Mouse (Mus musculus) spleen, postnatal 36 days (tissue): ENCODE measurements around the gene Gpr132.

ENCODE experiments used
- DNase-seq, 2 experiments: peaks; one replicate each; pipeline ENCODE4 v3.0.0; 2022; ENCODE audit warnings: low spot score in 2 of 2, mixed read lengths in 1 of 2

Gene Gpr132

DNA sequence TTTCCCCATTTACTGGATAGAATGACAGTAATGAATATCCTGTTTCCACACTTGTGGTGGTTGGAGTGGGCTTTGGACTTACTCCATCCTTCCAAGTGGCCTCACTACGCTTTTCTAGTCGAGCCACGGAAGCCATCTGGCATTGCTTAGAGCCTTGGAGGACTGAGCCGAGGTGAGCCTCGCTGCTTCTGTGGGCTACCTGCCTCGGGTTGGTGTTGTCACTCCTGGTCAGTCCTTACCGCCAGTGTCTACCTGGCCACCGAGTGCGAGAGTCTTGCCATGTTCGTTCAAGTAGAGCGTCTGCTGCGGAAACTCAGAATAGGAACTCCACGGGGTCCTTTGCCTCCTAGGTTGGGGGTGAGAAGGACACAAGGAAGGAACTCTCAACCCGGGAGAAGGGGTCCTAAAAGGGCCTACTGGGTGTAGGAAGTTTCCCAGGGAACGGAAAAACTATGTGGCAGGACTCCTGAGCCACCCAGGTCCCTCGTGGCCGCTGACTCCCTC is 9.1 kb upstream of the Gpr132 start:
- DNase-seq, result no peak

DNA sequence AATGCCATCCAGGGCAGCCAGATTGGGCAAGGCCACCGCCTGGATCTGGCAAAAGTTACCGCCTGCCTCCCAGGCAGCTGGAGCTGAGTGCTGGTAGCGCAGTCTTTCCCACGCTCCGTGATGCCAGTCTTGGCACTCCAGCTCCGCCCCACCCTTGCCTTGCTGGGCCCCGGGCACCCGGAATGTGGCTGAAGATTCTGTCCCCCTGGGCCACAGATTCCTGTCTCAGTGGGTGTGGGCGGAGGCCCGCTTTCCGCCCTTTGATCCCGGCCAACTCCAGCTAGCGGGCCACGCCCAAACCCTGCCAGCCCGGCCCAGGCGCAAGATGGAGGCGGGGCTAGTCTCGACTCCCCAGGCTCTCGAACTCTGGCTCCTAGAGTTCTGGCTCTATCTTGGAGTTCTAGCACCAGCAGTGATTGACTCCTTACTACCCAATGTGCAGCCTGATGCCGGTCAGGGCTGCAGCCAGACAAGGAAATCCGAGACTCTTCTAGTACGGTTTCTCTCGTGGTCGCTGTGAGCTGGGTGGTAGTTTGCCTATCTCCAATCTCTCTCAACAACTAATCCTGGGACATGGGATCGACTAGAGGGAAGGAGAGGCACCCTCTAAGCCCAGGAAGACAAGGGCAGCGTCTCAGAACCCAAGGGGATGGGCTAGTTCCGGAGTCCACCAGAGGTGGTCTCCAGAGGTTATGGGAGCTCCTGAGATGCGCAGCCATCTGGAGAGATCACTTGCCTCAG is 8.5 kb upstream of the Gpr132 start:
- DNase-seq, result peak in 1 of 2 experiments; percentile 34

GRCm38 (mm10) chr12:112875225-112876013 is 7.4 kb upstream of the Gpr132 start:
- peak; percentile 75 to 84 for DNase-seq

DNA sequence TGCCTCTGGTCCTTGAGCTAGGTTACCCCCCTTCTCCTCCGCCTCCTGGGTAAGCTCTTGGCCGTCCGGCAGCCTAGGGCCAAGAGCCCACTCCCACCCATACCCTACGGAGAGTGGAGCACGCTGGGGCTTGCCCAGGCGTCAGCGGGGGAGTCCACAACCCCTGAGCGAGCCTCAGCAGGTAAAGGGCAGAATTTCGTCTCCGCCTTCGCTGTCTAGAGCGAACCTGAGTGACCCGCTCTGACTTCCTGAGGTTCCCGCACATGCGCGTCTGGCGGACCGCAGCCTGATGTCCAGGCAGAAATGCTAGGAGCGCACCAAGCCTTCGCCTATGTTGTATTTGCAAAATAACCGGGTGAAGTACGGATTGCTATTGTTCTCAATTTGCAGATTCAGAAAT is 6.2 kb upstream of the Gpr132 start:
- DNase-seq, result no peak

DNA sequence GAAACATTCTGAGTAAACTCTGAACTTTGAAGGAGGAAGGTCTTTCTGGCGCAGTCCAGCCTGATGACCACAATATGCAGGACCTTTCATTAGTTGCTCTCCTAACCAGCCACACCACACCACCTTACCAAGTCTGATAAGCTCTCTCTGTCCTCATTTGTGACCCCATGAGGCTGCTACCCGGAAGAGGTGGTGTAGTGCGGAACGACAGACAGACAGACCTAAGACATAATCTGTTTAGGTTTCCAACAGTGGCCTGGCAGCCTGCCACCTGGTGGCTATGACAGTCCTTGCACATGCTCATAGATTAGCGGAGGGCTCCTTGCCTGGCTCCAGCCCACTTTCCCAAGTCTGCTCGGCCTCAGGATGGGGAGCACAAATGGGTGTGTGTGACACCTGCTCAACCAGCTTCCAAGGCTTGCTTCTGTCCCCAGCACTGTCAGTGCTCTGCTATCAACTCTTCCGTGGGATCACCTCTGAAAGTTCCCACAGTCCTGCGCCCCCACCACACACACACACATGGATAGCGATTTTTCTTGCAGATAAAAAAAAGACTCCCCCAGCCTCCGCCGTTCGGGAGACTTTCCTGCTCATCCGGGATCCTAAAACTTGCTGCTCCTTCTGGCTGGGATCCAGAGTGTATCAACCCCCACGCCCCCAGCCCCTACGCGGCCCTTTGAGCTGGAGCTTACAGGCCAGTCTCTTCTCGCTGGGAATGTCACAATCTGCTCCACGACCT is 5.6 kb upstream of the Gpr132 start:
- DNase-seq, result peak; percentile 61 to 69

- no peak for DNase-seq
Observed at GRCm38 (mm10) chr12:112872991-112873390, 5.0 kb upstream of the Gpr132 start.

DNA sequence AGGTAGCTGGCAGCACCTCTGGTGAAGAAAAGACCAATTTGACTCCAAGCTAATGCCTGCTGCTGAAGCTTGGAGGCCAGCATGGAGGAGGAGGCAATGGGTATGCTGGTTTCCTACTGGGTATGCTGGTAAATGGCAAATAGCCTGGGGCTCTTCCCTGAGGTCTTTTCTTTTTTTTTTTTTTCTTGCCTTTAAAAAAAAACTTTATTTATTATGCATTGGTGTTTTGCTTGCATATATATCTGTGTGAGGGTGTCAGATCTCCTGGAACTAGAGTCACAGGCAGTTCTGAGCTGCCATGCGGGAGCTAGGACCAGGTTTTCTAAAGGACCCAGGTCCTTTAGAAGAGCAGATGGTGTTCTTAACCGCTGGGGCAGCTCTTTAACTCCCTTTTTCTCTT is 3.2 kb upstream of the Gpr132 start:
- DNase-seq, result no peak

GRCm38 (mm10) chr12:112870775-112871174 is 2.7 kb upstream of the Gpr132 start:
- peak in 1 of 2 experiments; percentile 35 for DNase-seq

- DNase-seq, result no peak
Observed at GRCm38 (mm10) chr12:112869783-112870204, 1.8 kb upstream of the Gpr132 start.

DNA sequence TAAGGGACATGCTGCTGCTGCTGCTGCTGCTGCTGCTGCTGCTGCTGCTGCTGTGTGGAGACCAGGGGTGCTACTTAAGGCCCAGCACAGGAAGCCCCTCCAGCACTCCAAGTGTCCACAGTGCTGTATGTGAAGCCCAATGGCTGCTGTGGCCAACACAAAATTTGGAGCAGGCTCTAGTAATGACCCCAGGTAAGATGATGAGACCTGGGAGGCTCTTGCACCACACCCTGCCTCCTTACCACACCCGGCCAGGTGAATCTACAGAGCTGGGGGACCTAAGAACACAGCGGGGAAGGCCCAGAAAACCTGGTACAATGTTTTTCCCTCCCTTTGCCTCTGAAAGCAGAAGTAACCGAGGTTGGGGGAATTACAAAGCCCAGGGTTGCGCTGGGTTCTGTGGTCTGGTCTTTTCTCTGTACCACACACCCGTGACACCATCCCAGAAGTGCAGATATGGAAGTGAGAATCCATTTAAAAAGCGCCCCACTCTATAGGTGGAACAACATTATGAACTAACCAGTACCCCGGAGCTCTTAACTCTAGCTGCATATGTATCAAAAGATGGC is 838 bp downstream of the Gpr132 start:
- peak; percentile 73 for DNase-seq

DNA sequence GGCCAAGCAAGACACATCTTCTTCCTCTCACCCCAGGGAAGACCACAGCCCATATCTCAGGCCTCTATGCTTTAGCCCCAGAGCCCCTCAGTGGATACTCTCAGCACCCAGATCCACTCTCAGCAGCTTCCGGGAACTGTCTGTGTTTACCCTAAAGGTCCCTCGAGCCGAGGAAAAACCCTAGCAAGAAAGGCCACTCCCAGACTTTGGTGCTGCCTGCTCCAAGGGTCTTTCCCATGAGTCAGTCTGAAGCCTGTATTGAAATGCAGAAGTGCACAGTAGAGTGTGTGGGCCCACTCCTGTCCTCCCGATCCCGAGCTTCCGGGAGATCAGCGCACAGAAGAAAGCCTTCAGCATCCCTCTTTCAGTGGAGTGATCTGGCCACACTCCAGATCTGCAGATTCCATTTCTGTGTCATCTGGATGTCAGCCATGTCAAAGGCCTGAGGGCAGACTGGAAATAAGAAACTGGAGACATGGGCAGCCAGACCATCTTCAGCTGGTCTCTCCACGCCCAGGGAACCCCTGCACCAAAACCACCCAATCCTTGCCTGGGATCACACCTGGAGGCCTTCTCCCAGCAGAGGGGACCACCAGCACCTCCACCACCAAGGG is 1.5 kb downstream of the Gpr132 start:
- DNase-seq, result no peak

- DNase-seq, result peak in 1 of 2 experiments; percentile 52
Observed at GRCm38 (mm10) chr12:112864804-112865203, 3.2 kb downstream of the Gpr132 start.

DNA sequence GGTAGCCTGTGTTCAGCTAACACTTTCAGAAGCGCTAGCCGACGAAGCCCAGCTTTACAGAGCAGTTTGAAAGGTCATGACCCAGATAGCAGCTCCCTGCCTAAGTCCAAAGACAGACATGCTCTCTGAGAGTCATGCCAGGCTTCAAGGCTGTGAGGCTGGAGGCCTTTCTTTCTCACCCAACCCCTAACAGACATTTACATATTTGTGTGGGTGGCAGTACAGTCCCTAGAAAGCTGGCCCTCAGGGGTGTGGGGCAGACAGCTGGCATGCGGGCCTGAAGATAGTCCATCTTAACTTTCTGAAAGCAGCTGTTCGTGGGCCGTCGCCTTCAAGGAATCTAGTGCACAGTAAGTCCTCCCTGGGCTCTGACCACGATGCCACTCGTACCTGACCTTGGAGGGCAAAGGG is 6.1 kb downstream of the Gpr132 start:
- DNase-seq, result peak; percentile 61 to 64

GRCm38 (mm10) chr12:112860765-112861164 is 7.3 kb downstream of the Gpr132 start:
- peak; percentile 71 to 74 for DNase-seq

DNA sequence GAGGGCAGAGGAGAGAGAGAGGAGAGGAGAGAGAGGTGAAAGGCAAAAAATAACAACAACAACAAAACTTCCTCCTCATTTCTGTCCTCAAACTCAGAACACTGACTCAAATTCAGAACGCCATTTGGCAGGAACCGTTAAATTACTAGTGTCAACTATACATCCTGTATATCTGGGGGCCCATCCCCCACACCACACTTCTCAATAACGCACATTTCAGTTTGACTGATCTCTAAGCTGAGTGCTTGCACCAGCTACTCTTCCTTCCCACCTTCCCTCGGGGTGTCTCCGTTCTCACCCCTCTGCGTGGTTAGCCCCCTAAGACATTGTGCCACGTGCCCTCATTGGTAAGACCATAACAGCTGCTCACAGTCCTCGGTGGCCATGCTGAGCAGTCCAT is 8.1 kb downstream of the Gpr132 start:
- peak; percentile 73 to 79 for DNase-seq

DNA sequence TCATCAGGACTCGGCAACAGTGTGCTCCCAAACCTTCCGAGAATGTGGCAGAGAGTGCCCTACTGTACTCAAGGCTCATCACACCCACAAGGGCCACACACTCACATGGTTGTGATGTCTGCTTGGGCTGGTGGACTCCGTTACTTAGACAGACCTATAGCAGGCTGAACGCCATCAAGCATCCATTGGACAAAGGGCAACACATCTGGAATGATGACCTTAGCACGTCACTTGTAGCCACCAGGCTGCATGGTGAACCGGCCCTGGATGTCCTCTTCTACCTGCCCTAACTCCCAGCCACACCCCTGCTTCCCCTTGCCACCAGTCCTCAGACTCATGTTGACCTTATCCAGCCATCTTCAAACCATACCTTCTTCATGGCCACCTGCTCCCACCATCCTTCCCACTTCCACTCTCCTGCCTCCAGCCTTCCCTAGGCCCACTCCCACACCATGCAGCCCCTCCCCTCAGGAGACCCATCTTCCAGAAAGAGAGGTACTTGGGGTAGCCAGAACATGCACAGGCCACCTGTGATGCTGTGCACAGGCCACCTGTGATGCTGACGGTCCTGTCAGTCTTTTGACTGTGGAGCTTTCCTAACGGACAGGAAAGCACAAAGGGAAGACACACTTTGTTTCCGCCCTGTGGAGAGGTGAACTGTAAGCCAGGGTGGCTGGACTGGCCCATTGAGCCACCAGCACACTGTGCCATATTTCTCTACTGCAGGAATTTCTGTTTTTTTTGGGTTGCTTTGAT is 9.3 kb downstream of the Gpr132 start:
- DNase-seq, result no peak

DNA sequence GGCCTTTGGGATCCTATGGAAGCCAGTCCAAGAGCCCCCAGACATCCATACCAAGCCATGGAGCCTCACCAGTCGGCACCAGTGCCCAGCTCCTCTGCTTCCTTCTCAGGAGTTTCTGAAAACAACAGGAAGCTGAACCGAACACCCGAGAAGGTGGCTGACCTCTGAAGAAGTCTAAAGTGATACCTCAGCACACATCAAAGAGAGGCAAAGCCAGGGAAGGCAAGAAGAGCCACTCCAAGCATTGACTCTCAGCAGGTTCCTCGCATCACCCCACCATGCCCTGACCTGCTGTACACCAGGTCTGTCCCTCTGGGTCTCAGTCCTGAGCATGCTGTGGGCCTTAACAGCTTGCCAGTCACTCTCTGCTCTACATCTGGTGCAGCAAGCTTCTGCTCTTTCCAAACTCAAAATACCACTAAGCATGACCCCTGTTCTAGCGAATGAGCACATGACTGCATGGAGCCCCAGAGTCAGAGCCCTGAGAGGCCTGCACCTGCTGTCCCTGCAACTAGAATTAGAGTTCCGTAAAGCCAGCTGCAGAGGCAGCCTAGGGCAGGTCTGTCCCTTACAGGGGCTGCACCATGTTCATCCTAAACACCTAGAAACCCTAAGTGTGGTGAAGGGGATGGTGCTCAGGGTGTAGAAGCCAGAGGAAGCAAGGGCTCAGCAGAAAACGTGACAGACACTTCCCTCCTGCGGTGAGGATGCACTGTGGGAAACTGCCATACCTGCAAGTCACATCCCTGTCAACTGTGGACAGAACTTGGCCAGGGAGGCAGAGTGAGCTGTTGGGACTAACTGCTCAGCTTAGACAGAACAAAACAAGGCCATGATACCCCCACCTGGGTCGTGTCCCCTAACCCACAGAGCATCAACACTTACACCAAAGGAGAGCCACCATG is 10.8 kb downstream of the Gpr132 start:
- peak in 1 of 2 experiments; percentile 49 for DNase-seq

DNA sequence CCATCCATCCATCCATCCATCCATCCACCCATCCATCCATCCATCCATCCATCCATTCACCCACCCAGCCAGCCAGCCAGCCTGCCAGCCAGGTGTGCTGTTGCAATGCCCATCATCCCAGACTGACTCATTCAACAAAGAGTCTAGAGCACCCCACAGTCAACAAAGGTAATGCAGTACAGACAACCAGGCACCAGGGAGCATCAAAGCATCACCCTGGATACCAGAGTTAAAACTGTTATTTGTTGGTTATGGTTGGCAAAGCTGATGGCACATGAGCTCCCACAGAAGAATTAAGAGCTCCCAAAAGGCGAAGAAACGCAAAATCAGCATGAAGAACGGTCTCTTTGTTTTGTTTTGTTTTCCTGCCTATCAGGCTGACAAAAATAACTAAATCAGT is 11.7 kb downstream of the Gpr132 start:
- DNase-seq, result no peak

DNA sequence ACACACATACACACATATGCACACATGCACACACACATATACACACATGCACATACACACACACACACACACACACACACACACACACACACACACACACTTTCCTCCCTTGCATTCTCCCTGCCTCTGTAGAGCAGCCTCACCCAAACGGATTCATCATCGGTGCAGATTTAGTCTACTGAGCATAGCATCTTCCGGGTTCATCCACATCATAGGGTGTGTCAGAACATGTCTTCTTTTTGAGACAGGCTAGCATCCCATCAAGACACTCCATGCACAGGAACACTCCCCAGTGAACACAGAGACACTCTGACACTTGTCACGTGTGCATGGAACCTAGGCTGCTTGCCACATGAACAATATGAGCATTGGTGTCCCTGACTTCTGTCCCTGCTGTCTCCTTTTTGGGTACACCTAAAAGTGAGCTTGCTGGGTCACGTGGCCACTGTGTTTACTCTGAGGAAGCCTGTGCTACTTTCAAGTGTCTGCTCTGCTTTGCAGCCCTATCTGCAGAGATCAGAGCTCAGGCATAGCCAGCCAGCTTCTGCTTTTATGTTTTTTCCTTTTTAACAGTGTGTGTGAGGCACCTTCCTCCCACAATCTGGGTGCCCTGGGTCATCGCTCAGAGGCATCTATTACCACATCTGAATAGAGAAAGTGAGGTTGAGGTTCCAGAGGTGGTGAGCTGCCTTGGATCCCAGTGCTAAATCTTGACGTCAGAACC is 13.3 kb downstream of the Gpr132 start:
- DNase-seq, result peak; percentile 78 to 79
